In genomic region chr9:60186948-60187347, GRCm38 (mm10) we compare ENCODE assay signal across 13 mouse cellular contexts.
A peak's percentile ranks its signal among the peaks of the same experiment; 100 is the strongest.
DNase-seq lines count a peak whose midpoint lies in the region; ATAC-seq and TF ChIP-seq lines count a peak whose summit lies in the region.
"Had no signal": no experiment of that assay in that cellular context is flagged by ENCODE, and none has a peak within 500 bp of the region (broad histone marks: within the 10 kb centered on the region; RNA-seq: fewer than 3 reads in every experiment).

No protein-coding gene starts in this region.

- H3K9ac ChIP-seq in heart, embryonic 15.5 days = no peak overlapping the region
- no peak overlapping the region for H3K9ac ChIP-seq in embryonic facial prominence, embryonic 15.5 days
- no peak overlapping the region for H3K9ac ChIP-seq in stomach, postnatal 0 days (ENCODE audit: low read length)
- H3K9ac ChIP-seq: forebrain, embryonic 15.5 days had no signal

- no peak for TF ChIP-seq CTCF in stomach, postnatal 0 days (IDR thresholded peaks at IDR 0.05; ENCODE audit: low read depth)

- no peak for TF ChIP-seq EP300 in stomach, postnatal 0 days (optimal IDR thresholded peaks at IDR 0.05)

- H3K27ac ChIP-seq in heart, embryonic 15.5 days = peak overlapping the region; percentile 11; the same call in 1 of the 2 replicates
- peak overlapping the region; percentile 11; the same call in 1 of the 2 replicates for H3K27ac ChIP-seq in embryonic facial prominence, embryonic 15.5 days (replicated peaks)
- H3K27ac ChIP-seq in stomach, postnatal 0 days (replicated peaks) = no peak overlapping the region; the same call in 1 of the 2 replicates
- H3K27ac ChIP-seq: forebrain, embryonic 15.5 days; layer of hippocampus, adult 2 months had no signal

- no peak for ATAC-seq in heart, embryonic 15.5 days (replicated peaks; ENCODE audit: insufficient number of reproducible peaks, insufficient read depth, low FRiP score, low read depth)
- ATAC-seq in embryonic facial prominence, embryonic 15.5 days (ENCODE audit: insufficient number of reproducible peaks, low FRiP score, low TSS enrichment, low read depth) = no peak
- no peak for ATAC-seq in stomach, postnatal 0 days (ENCODE audit: low FRiP score, low TSS enrichment)
- ATAC-seq: forebrain, embryonic 15.5 days had no signal

- H3K9me3 ChIP-seq in heart, embryonic 15.5 days (replicated peaks) = no peaks in the 10 kb centered on the region
- no peaks in the 10 kb centered on the region for H3K9me3 ChIP-seq in embryonic facial prominence, embryonic 15.5 days (replicated peaks)
- H3K9me3 ChIP-seq in stomach, postnatal 0 days (ENCODE audit: control insufficient read depth, low read length) = no peaks in the 10 kb centered on the region
- H3K9me3 ChIP-seq: forebrain, embryonic 15.5 days had no signal

- DNase-seq in heart, postnatal 36 days = no peak
- peak; percentile 10 for DNase-seq in right cerebral cortex, adult 18-20 months
- no peak for DNase-seq in right cerebral cortex, postnatal 25 days
- peak; percentile 35 for DNase-seq in splenic B cell, adult 2 months (ENCODE audit: low read depth, low spot score)
- no peak for DNase-seq in stomach, postnatal 0 days (ENCODE audit: low spot score)
- DNase-seq: adrenal gland, postnatal 25 days; cerebellum, adult 9-11 months; heart, postnatal 4 days; midbrain, embryonic 14.5 days had no signal

- H3K27me3 ChIP-seq in heart, embryonic 15.5 days = no peaks in the 10 kb centered on the region
- H3K27me3 ChIP-seq in embryonic facial prominence, embryonic 15.5 days = no peaks in the 10 kb centered on the region
- H3K27me3 ChIP-seq in splenic B cell, adult 2 months (ENCODE audit: control insufficient read depth, insufficient read depth, low read length, poor library complexity, severe bottlenecking) = no peaks in the 10 kb centered on the region
- no peaks in the 10 kb centered on the region for H3K27me3 ChIP-seq in stomach, postnatal 0 days (ENCODE audit: control insufficient read depth, insufficient read depth, low read length)
- H3K27me3 ChIP-seq: forebrain, embryonic 15.5 days had no signal

- WGBS in heart, embryonic 15.5 days = 54% methylated on average over 7 of the region's 7 CpGs
- WGBS in embryonic facial prominence, embryonic 15.5 days = 54% methylated on average over 7 of the region's 7 CpGs
- 70% methylated on average over 7 of the region's 7 CpGs for WGBS in stomach, postnatal 0 days

- intact Hi-C loops in heart, postnatal 36 days (cut with DNase I) = no loop called here

- H3K36me3 ChIP-seq in heart, embryonic 15.5 days = no peaks in the 10 kb centered on the region
- H3K36me3 ChIP-seq in embryonic facial prominence, embryonic 15.5 days = no peaks in the 10 kb centered on the region
- H3K36me3 ChIP-seq in splenic B cell, adult 2 months (ENCODE audit: control insufficient read depth, insufficient read depth, low read length, poor library complexity, severe bottlenecking) = no peaks in the 10 kb centered on the region
- H3K36me3 ChIP-seq in stomach, postnatal 0 days (ENCODE audit: control insufficient read depth, insufficient read depth, low read length) = no peaks in the 10 kb centered on the region
- H3K36me3 ChIP-seq: forebrain, embryonic 15.5 days had no signal

- H3K4me2 ChIP-seq in heart, embryonic 15.5 days = no peak overlapping the region
- H3K4me2 ChIP-seq in embryonic facial prominence, embryonic 15.5 days (replicated peaks) = no peak overlapping the region
- H3K4me2 ChIP-seq in stomach, postnatal 0 days (replicated peaks; ENCODE audit: low read depth) = no peak overlapping the region
- H3K4me2 ChIP-seq: forebrain, embryonic 15.5 days had no signal

- H3K4me3 ChIP-seq in heart, embryonic 15.5 days = no peak overlapping the region
- H3K4me3 ChIP-seq in embryonic facial prominence, embryonic 15.5 days (replicated peaks) = no peak overlapping the region
- H3K4me3 ChIP-seq in stomach, postnatal 0 days (ENCODE audit: low read depth, low read length) = no peak overlapping the region
- H3K4me3 ChIP-seq: forebrain, embryonic 15.5 days; layer of hippocampus, adult 2 months had no signal

- H3K4me1 ChIP-seq in heart, embryonic 15.5 days (replicated peaks) = 0 out of 2 replicates have a peak, but pooled peaks cover 2% of the 10 kb centered on the region
- H3K4me1 ChIP-seq in embryonic facial prominence, embryonic 15.5 days = peaks cover 17% of the 10 kb centered on the region; the same call in 1 of the 2 replicates
- no peaks in the 10 kb centered on the region for H3K4me1 ChIP-seq in stomach, postnatal 0 days (replicated peaks; ENCODE audit: control insufficient read depth, insufficient read depth)
- H3K4me1 ChIP-seq: forebrain, embryonic 15.5 days had no signal

Comparison
In these comparisons a context has a peak if more than half of its experiments do, and no peak if none do; other contexts are left out.
1. DNase-seq: peak in right cerebral cortex, adult 18-20 months (single experiment) and splenic B cell, adult 2 months (single experiment); none in heart, postnatal 36 days (0 of 2), right cerebral cortex, postnatal 25 days (single experiment) and stomach, postnatal 0 days (single experiment).